Mouse (Mus musculus): ENCODE data around the gene Fblim1. TPM values are rescaled to one million over a fixed set of nuclear protein-coding genes. Genes with fewer than 3 reads are reported as not detected.
A peak's percentile ranks its signal among the peaks of the same experiment; 100 is the strongest.

Fblim1 gene
- polyA plus RNA-seq, 1 experiment from 2014 or later = 52.8 TPM

DNA sequence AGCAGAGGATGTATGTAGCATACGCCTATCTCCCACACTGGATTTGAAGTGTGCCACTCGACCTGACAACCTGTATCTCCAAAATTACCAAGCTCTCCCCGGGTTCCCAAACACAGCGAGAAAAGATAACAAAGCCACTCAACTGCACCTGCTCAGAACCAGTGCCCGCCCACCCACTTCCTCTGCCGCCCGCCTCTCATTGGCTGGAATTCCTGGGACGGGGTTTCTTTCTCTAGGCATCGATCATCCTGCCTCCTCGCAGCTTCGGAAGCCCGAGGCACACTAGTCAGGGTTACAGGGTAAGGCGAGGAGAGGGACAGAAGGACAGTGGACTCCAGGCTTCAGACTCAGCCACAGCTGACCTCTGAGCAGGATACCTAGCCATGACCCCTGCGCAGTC, 22.8 kb upstream of the Fblim1 start:
- no peak overlapping the region for H3K4me3 ChIP-seq (ENCODE audit: low read depth, low read length)
- 83% methylated on average over 14 of the region's 14 CpGs for WGBS
- no peak for ATAC-seq
- no peaks in the 10 kb centered on the region for H3K27me3 ChIP-seq (replicated peaks; ENCODE audit: control insufficient read depth, insufficient read depth, low read length)
- no peak overlapping the region for H3K4me2 ChIP-seq (replicated peaks; ENCODE audit: low read depth)
- H3K9me3 ChIP-seq (ENCODE audit: control insufficient read depth) = no peaks in the 10 kb centered on the region
- no peak overlapping the region for H3K9ac ChIP-seq (ENCODE audit: low read depth, low read length)
- H3K36me3 ChIP-seq (ENCODE audit: control insufficient read depth, insufficient read depth) = peaks cover 74% of the 10 kb centered on the region
- 0 out of 2 replicates have a peak, but pooled peaks cover 5% of the 10 kb centered on the region for H3K4me1 ChIP-seq (replicated peaks; ENCODE audit: control insufficient read depth, insufficient read depth, low read length)
- H3K27ac ChIP-seq (ENCODE audit: low read depth, low read length) = no peak overlapping the region
- no peak for TF ChIP-seq CTCF (IDR thresholded peaks at IDR 0.05; ENCODE audit: low read depth)

GRCm38 (mm10) chr4:141627502-141627901, 21.6 kb upstream of the Fblim1 start:
- peaks cover 66% of the 10 kb centered on the region for H3K36me3 ChIP-seq (ENCODE audit: control insufficient read depth, insufficient read depth)
- H3K4me1 ChIP-seq (replicated peaks; ENCODE audit: control insufficient read depth, insufficient read depth, low read length) = 0 out of 2 replicates have a peak, but pooled peaks cover 9% of the 10 kb centered on the region
- ATAC-seq = no peak
- no peak for TF ChIP-seq CTCF (IDR thresholded peaks at IDR 0.05; ENCODE audit: low read depth)
- H3K4me2 ChIP-seq (replicated peaks; ENCODE audit: low read depth) = no peak overlapping the region
- H3K9ac ChIP-seq (ENCODE audit: low read depth, low read length) = no peak overlapping the region
- no peaks in the 10 kb centered on the region for H3K9me3 ChIP-seq (ENCODE audit: control insufficient read depth)
- H3K27ac ChIP-seq (ENCODE audit: low read depth, low read length) = no peak overlapping the region
- WGBS = 94% methylated on average over 5 of the region's 5 CpGs
- no peaks in the 10 kb centered on the region for H3K27me3 ChIP-seq (replicated peaks; ENCODE audit: control insufficient read depth, insufficient read depth, low read length)
- no peak overlapping the region for H3K4me3 ChIP-seq (ENCODE audit: low read depth, low read length)

DNA sequence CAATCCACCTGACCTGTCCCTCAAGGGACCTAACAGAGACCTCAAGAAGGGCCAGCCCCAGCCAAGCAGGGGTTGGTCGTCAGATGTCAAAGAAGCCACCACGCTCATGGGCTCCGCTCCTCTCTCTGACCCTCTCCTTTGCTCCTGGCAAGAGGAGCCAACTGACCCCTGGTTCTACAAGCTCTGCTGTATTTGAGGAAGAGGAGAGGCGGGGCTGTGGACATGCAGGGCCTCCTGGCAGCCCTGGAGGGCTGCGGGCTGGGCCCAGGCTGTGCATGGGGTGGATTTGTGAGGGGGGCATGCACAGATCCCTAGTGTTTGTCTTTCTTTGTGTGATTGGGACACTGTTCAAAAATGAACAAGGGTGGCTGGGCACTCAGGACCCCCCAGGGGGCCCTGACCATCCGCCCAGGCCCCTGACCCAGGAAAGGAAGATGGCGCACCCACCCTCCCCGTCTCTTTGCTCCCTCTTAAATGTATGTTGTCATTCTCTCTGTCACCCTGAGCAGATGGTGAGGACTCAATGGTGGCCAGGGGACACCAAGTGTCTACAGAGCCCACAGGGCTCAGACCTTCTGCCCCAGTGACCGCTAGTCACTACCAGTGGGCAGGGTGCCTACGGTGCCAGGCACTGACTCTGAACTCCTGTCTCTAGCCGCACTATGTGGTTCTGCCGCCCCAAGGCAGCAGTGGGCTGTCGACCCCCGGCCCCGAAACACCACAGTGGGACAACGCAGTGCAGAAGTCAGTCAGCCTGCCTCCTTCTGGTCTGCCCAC, 20.1 kb upstream of the Fblim1 start:
- 90% methylated on average over 16 of the region's 16 CpGs for WGBS
- Histone ChIP-seq H3K27me3 (replicated peaks; ENCODE audit: control insufficient read depth, insufficient read depth, low read length) (no peaks in the 10 kb centered on the region), H3K27ac (ENCODE audit: low read depth, low read length) (no peak overlapping the region), H3K36me3 (ENCODE audit: control insufficient read depth, insufficient read depth) (peaks cover 50% of the 10 kb centered on the region), H3K9ac (ENCODE audit: low read depth, low read length) (no peak overlapping the region), H3K4me2 (replicated peaks; ENCODE audit: low read depth) (no peak overlapping the region), H3K4me3 (ENCODE audit: low read depth, low read length) (no peak overlapping the region), H3K9me3 (ENCODE audit: control insufficient read depth) (no peaks in the 10 kb centered on the region), H3K4me1 (replicated peaks; ENCODE audit: control insufficient read depth, insufficient read depth, low read length) (0 out of 2 replicates have a peak, but pooled peaks cover 9% of the 10 kb centered on the region)
- ATAC-seq = no peak
- TF ChIP-seq CTCF (IDR thresholded peaks at IDR 0.05; ENCODE audit: low read depth) = no peak

DNA sequence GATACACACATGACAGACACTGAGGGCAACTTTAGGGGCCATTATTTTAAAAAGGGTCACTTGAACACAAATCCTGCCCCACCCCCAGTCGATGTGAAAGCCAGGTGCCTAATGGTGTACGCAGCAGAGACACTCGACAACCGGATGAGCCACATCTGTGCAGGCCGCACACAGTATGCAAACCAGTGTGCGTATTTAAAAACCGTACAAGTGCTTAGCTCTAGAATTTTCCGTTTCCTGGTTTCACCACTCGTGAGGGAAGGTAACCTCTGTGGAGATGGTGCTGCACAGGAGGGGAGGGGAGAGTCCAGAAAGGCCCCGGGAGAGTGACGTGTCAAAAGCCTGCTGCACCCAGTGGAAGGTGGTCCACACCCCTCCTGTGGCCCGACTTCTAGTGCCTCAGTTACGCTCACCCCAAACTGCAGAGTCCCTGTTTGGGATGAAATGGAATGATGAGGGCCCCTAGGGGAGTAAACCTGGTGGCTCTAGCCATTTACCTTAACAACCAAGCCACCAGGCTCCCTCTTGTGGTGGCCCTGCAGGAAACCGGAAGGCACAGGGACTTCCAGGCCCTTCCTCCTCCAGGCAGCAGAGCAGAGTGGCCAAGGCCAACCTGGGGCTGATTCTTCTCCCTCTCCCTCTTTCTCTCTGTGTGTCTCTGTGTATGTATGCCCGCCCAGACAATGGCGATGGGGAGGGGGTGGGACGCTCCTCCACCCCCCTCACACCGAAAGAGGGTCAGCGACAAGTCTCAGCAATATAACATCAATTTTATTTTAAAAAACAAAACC, 19.3 kb upstream of the Fblim1 start:
- Histone ChIP-seq H3K4me2 (replicated peaks; ENCODE audit: low read depth) (no peak overlapping the region), H3K9me3 (ENCODE audit: control insufficient read depth) (no peaks in the 10 kb centered on the region)
- 70% methylated on average over 19 of the region's 19 CpGs for WGBS

GRCm38 (mm10) chr4:141624134-141624533, 18.2 kb upstream of the Fblim1 start:
- peak; percentile 14; the same call in 1 of the 2 replicates for ATAC-seq
- no peaks in the 10 kb centered on the region for H3K9me3 ChIP-seq (ENCODE audit: control insufficient read depth)
- H3K9ac ChIP-seq (ENCODE audit: low read depth, low read length) = no peak overlapping the region
- 83% methylated on average over 8 of the region's 8 CpGs for WGBS
- H3K4me1 ChIP-seq (replicated peaks; ENCODE audit: control insufficient read depth, insufficient read depth, low read length) = 0 out of 2 replicates have a peak, but pooled peaks cover 9% of the 10 kb centered on the region
- no peak for TF ChIP-seq CTCF (IDR thresholded peaks at IDR 0.05; ENCODE audit: low read depth)
- H3K4me2 ChIP-seq (replicated peaks; ENCODE audit: low read depth) = peak overlapping the region; percentile 58
- H3K27me3 ChIP-seq (replicated peaks; ENCODE audit: control insufficient read depth, insufficient read depth, low read length) = no peaks in the 10 kb centered on the region
- no peak overlapping the region for H3K4me3 ChIP-seq (ENCODE audit: low read depth, low read length)
- peaks cover 32% of the 10 kb centered on the region for H3K36me3 ChIP-seq (ENCODE audit: control insufficient read depth, insufficient read depth)
- peak overlapping the region; percentile 79 for H3K27ac ChIP-seq (ENCODE audit: low read depth, low read length)

More for the DNA sequence above, 19.3 kb upstream of the Fblim1 start:
- Histone ChIP-seq H3K9ac (ENCODE audit: low read depth, low read length) (no peak overlapping the region), H3K4me1 (replicated peaks; ENCODE audit: control insufficient read depth, insufficient read depth, low read length) (0 out of 2 replicates have a peak, but pooled peaks cover 9% of the 10 kb centered on the region), H3K27ac (ENCODE audit: low read depth, low read length) (no peak overlapping the region), H3K27me3 (replicated peaks; ENCODE audit: control insufficient read depth, insufficient read depth, low read length) (no peaks in the 10 kb centered on the region), H3K36me3 (ENCODE audit: control insufficient read depth, insufficient read depth) (peaks cover 43% of the 10 kb centered on the region), H3K4me3 (ENCODE audit: low read depth, low read length) (no peak overlapping the region)
- no peak for ATAC-seq
- TF ChIP-seq CTCF (IDR thresholded peaks at IDR 0.05; ENCODE audit: low read depth) = peak; percentile 82

- H3K27ac ChIP-seq (ENCODE audit: low read depth, low read length) = peak within 1 kb of the TSS; percentile 91
- H3K4me3 ChIP-seq (ENCODE audit: low read depth, low read length) = peak within 1 kb of the TSS; percentile 35
- ATAC-seq = peak; percentile 87
- no peaks in the 10 kb centered on the region for H3K27me3 ChIP-seq (replicated peaks; ENCODE audit: control insufficient read depth, insufficient read depth, low read length)
- WGBS = 24% methylated on average over 1 of the region's 1 CpGs
- H3K9ac ChIP-seq (ENCODE audit: low read depth, low read length) = peak within 1 kb of the TSS; percentile 57
- no peaks in the 10 kb centered on the region for H3K9me3 ChIP-seq (ENCODE audit: control insufficient read depth)
- peaks cover 29% of the 10 kb centered on the region for H3K36me3 ChIP-seq (ENCODE audit: control insufficient read depth, insufficient read depth)
- H3K4me2 ChIP-seq (replicated peaks; ENCODE audit: low read depth) = peak within 1 kb of the TSS; percentile 58
- TF ChIP-seq CTCF (IDR thresholded peaks at IDR 0.05; ENCODE audit: low read depth) = peak; percentile 50
- H3K4me1 ChIP-seq (replicated peaks; ENCODE audit: control insufficient read depth, insufficient read depth, low read length) = 0 out of 2 replicates have a peak, but pooled peaks cover 9% of the 10 kb centered on the region
Measured at GRCm38 (mm10) chr4:141623666-141624065, 17.8 kb upstream of the Fblim1 start, which contains the start of gene Slc25a34. Gene Slc25a34, minus strand, starts transcription at chr4:141623821.
